Mouse (Mus musculus): Measurements from ENCODE around the gene Txnrd2. TPM values are rescaled to one million over a fixed set of nuclear protein-coding genes. Genes with fewer than 3 reads are reported as not detected.

Txnrd2 gene
- polyA plus RNA-seq, 1 experiment from 2014 or later = 23.4 TPM

GRCm38 (mm10) chr16:18460826-18461225 lies 34.6 kb downstream of the Txnrd2 start:
- Histone ChIP-seq H3K27me3 (0 out of 2 replicates have a peak, but pooled peaks cover 4% of the 10 kb centered on the region), H3K4me2 (no peak overlapping the region), H3K4me1 (peaks cover 17% of the 10 kb centered on the region), H3K4me3 (no peak overlapping the region), H3K9me3 (replicated peaks) (no peaks in the 10 kb centered on the region), H3K27ac (0 out of 2 replicates have a peak overlapping the region, but pooled peaks have one; percentile 14), H3K9ac (no peak overlapping the region), H3K36me3 (ENCODE audit: poor library complexity, severe bottlenecking) (peaks cover 7% of the 10 kb centered on the region; the same call in 1 of the 2 replicates)
- no peak for ATAC-seq
- WGBS = 97% methylated on average over 3 of the region's 3 CpGs

- 0 out of 2 replicates have a peak, but pooled peaks cover 4% of the 10 kb centered on the region for H3K27me3 ChIP-seq
- H3K36me3 ChIP-seq (ENCODE audit: poor library complexity, severe bottlenecking) = peaks cover under 1% of the 10 kb centered on the region; the same call in 1 of the 2 replicates
- H3K27ac ChIP-seq = no peak overlapping the region
- 61% methylated on average over 9 of the region's 9 CpGs for WGBS
- H3K9ac ChIP-seq = no peak overlapping the region
- ATAC-seq = no peak
- H3K4me2 ChIP-seq = no peak overlapping the region
- no peak overlapping the region for H3K4me3 ChIP-seq
- H3K4me1 ChIP-seq = peaks cover 17% of the 10 kb centered on the region
- no peaks in the 10 kb centered on the region for H3K9me3 ChIP-seq (replicated peaks)
These were observed 35.8 kb downstream of the Txnrd2 start for GRCm38 (mm10) chr16:18462031-18462430.

GRCm38 (mm10) chr16:18462598-18462997 lies 36.4 kb downstream of the Txnrd2 start:
- H3K27me3 ChIP-seq = 0 out of 2 replicates have a peak, but pooled peaks cover 4% of the 10 kb centered on the region
- H3K27ac ChIP-seq = no peak overlapping the region
- no peak overlapping the region for H3K4me3 ChIP-seq
- H3K36me3 ChIP-seq (ENCODE audit: poor library complexity, severe bottlenecking) = no peaks in the 10 kb centered on the region
- H3K9ac ChIP-seq = no peak overlapping the region
- H3K9me3 ChIP-seq (replicated peaks) = no peaks in the 10 kb centered on the region
- peaks cover 17% of the 10 kb centered on the region for H3K4me1 ChIP-seq
- no peak overlapping the region for H3K4me2 ChIP-seq
- no peak for ATAC-seq
- WGBS = 51% methylated on average over 8 of the region's 8 CpGs

GRCm38 (mm10) chr16:18464271-18464670 lies 38.1 kb downstream of the Txnrd2 start:
- H3K9me3 ChIP-seq (replicated peaks) = no peaks in the 10 kb centered on the region
- no peak overlapping the region for H3K4me2 ChIP-seq
- ATAC-seq = no peak
- no peak overlapping the region for H3K27ac ChIP-seq
- no peak overlapping the region for H3K4me3 ChIP-seq
- 79% methylated on average over 3 of the region's 3 CpGs for WGBS
- H3K36me3 ChIP-seq (ENCODE audit: poor library complexity, severe bottlenecking) = peaks cover 5% of the 10 kb centered on the region; the same call in 1 of the 2 replicates
- H3K9ac ChIP-seq = no peak overlapping the region
- peaks cover 12% of the 10 kb centered on the region for H3K4me1 ChIP-seq
- 0 out of 2 replicates have a peak, but pooled peaks cover 4% of the 10 kb centered on the region for H3K27me3 ChIP-seq

GRCm38 (mm10) chr16:18470829-18471228 lies 44.6 kb downstream of the Txnrd2 start:
- Histone ChIP-seq H3K27me3 (no peaks in the 10 kb centered on the region), H3K4me1 (no peaks in the 10 kb centered on the region), H3K9ac (no peak overlapping the region), H3K4me3 (no peak overlapping the region), H3K27ac (no peak overlapping the region), H3K4me2 (no peak overlapping the region), H3K36me3 (ENCODE audit: poor library complexity, severe bottlenecking) (peaks cover 10% of the 10 kb centered on the region), H3K9me3 (replicated peaks) (no peaks in the 10 kb centered on the region)
- WGBS = 19% methylated on average over 1 of the region's 1 CpGs
- no peak for ATAC-seq

- 87% methylated on average over 11 of the region's 11 CpGs for WGBS
- H3K36me3 ChIP-seq (ENCODE audit: poor library complexity, severe bottlenecking) = peaks cover 11% of the 10 kb centered on the region
- no peak for ATAC-seq
These were observed 45.3 kb downstream of the Txnrd2 start for GRCm38 (mm10) chr16:18471381-18471955.

GRCm38 (mm10) chr16:18471976-18472375 lies 45.8 kb downstream of the Txnrd2 start:
- Histone ChIP-seq H3K4me1 (no peaks in the 10 kb centered on the region), H3K9me3 (replicated peaks) (no peaks in the 10 kb centered on the region), H3K27me3 (no peaks in the 10 kb centered on the region), H3K27ac (no peak overlapping the region), H3K4me3 (no peak overlapping the region), H3K9ac (no peak overlapping the region), H3K36me3 (ENCODE audit: poor library complexity, severe bottlenecking) (peaks cover 11% of the 10 kb centered on the region), H3K4me2 (no peak overlapping the region)
- no peak for ATAC-seq
- WGBS = 82% methylated on average over 6 of the region's 6 CpGs

More at GRCm38 (mm10) chr16:18471381-18471955, 45.3 kb downstream of the Txnrd2 start:
- no peak overlapping the region for H3K4me2 ChIP-seq
- no peak overlapping the region for H3K27ac ChIP-seq
- H3K9ac ChIP-seq = no peak overlapping the region
- no peaks in the 10 kb centered on the region for H3K9me3 ChIP-seq (replicated peaks)
- H3K4me1 ChIP-seq = no peaks in the 10 kb centered on the region
- no peak overlapping the region for H3K4me3 ChIP-seq
- no peaks in the 10 kb centered on the region for H3K27me3 ChIP-seq

- 49% methylated on average over 4 of the region's 4 CpGs for WGBS
- H3K4me1 ChIP-seq = no peaks in the 10 kb centered on the region
- H3K9ac ChIP-seq = no peak overlapping the region
- no peak overlapping the region for H3K27ac ChIP-seq
- no peak overlapping the region for H3K4me2 ChIP-seq
- no peaks in the 10 kb centered on the region for H3K9me3 ChIP-seq (replicated peaks)
- H3K4me3 ChIP-seq = no peak overlapping the region
- peaks cover 11% of the 10 kb centered on the region for H3K36me3 ChIP-seq (ENCODE audit: poor library complexity, severe bottlenecking)
- no peak for ATAC-seq
- H3K27me3 ChIP-seq = no peaks in the 10 kb centered on the region
These were observed 46.2 kb downstream of the Txnrd2 start for GRCm38 (mm10) chr16:18472416-18472815.

GRCm38 (mm10) chr16:18472976-18473375 lies 46.8 kb downstream of the Txnrd2 start:
- ATAC-seq = no peak
- WGBS = 89% methylated on average over 8 of the region's 8 CpGs
- no peak overlapping the region for H3K9ac ChIP-seq
- H3K27ac ChIP-seq = no peak overlapping the region
- no peaks in the 10 kb centered on the region for H3K27me3 ChIP-seq
- no peak overlapping the region for H3K4me2 ChIP-seq
- peaks cover 15% of the 10 kb centered on the region for H3K36me3 ChIP-seq (ENCODE audit: poor library complexity, severe bottlenecking)
- no peaks in the 10 kb centered on the region for H3K4me1 ChIP-seq
- no peaks in the 10 kb centered on the region for H3K9me3 ChIP-seq (replicated peaks)
- no peak overlapping the region for H3K4me3 ChIP-seq

- ATAC-seq = no peak
- H3K9ac ChIP-seq = no peak overlapping the region
- H3K4me2 ChIP-seq = no peak overlapping the region
- H3K4me1 ChIP-seq = no peaks in the 10 kb centered on the region
- H3K9me3 ChIP-seq (replicated peaks) = no peaks in the 10 kb centered on the region
- peaks cover 13% of the 10 kb centered on the region for H3K36me3 ChIP-seq (ENCODE audit: poor library complexity, severe bottlenecking)
- 87% methylated on average over 2 of the region's 2 CpGs for WGBS
- no peak overlapping the region for H3K27ac ChIP-seq
- no peaks in the 10 kb centered on the region for H3K27me3 ChIP-seq
- H3K4me3 ChIP-seq = no peak overlapping the region
These were observed 47.8 kb downstream of the Txnrd2 start for GRCm38 (mm10) chr16:18474021-18474420.

- no peak for ATAC-seq
- Histone ChIP-seq H3K9me3 (replicated peaks) (no peaks in the 10 kb centered on the region), H3K9ac (no peak overlapping the region), H3K27me3 (no peaks in the 10 kb centered on the region), H3K27ac (no peak overlapping the region), H3K4me1 (peaks cover 7% of the 10 kb centered on the region), H3K4me2 (no peak overlapping the region), H3K4me3 (no peak overlapping the region), H3K36me3 (ENCODE audit: poor library complexity, severe bottlenecking) (peaks cover 11% of the 10 kb centered on the region; the same call in 1 of the 2 replicates)
- 79% methylated on average over 6 of the region's 6 CpGs for WGBS
These were observed 51.8 kb downstream of the Txnrd2 start for GRCm38 (mm10) chr16:18477996-18478395.

- Histone ChIP-seq H3K36me3 (ENCODE audit: poor library complexity, severe bottlenecking) (peaks cover 11% of the 10 kb centered on the region; the same call in 1 of the 2 replicates), H3K9ac (no peak overlapping the region), H3K4me2 (no peak overlapping the region), H3K4me3 (no peak overlapping the region), H3K4me1 (peaks cover 16% of the 10 kb centered on the region), H3K27me3 (no peaks in the 10 kb centered on the region), H3K9me3 (replicated peaks) (no peaks in the 10 kb centered on the region), H3K27ac (no peak overlapping the region)
- 23% methylated on average over 7 of the region's 7 CpGs for WGBS
- ATAC-seq = no peak
These were observed 53.5 kb downstream of the Txnrd2 start for GRCm38 (mm10) chr16:18479667-18480066.

All from forebrain, embryonic 13.5 days (tissue).